Mouse (Mus musculus) mouse embryonic stem cell (cell line): ENCODE data around the gene Braf.
"Not testable (repeated sequence)": the region's sequence is repeated elsewhere in the genome, so short reads cannot be mapped to it uniquely, and the experiment has no call there.

Source experiments
- in situ Hi-C, 2 experiments: fragments of 300-500 bp; cut with MboI; formaldehyde crosslinking; loops; 1 replicate in 1 of 2; 3 replicates in 1 of 2; pipeline ENCODE4 v1.14.3; 2019 to 2020; ENCODE audit warnings: low sequenced_read_pairs in 2 of 2, low pct_unique_long_range_greater_than_20kb in 1 of 2, mixed read lengths in 1 of 2; ENCODE audit not compliant: unreplicated experiment in 1 of 2

The Braf gene

GRCm38 (mm10) chr6:39724866-39725711 is at the start of gene Braf:
Braf (minus strand) TSS chr6:39725463.
- in situ Hi-C loops = no loop called here

- in situ Hi-C loops = loop anchor here in 1 of 2 experiments (25.0 kb wide), 1 partner anchor 188 kb away; the partner anchor contains the start of genes Gm42420 and Ndufb2
These were observed 49.8 kb upstream of the Braf start for GRCm38 (mm10) chr6:39775029-39775428.

- in situ Hi-C loops = no loop called here
These were observed 32.0 kb upstream of the Braf start for GRCm38 (mm10) chr6:39757229-39757628.

GRCm38 (mm10) chr6:39749881-39750280 is 24.6 kb upstream of the Braf start:
- in situ Hi-C loops = no loop called here

- in situ Hi-C loops = no loop called here
These were observed 21.8 kb upstream of the Braf start for GRCm38 (mm10) chr6:39747094-39747493.

- in situ Hi-C loops = no loop called here
These were observed 20.2 kb upstream of the Braf start for GRCm38 (mm10) chr6:39745456-39745855.

- in situ Hi-C loops = not testable (repeated sequence)
These were observed 14.4 kb upstream of the Braf start for GRCm38 (mm10) chr6:39739698-39740097.

GRCm38 (mm10) chr6:39728095-39728494 is 2.8 kb upstream of the Braf start:
- in situ Hi-C loops = no loop called here

GRCm38 (mm10) chr6:39726149-39726548 is 886 bp upstream of the Braf start:
- in situ Hi-C loops = no loop called here

- in situ Hi-C loops = no loop called here
These were observed 759 bp downstream of the Braf start for GRCm38 (mm10) chr6:39724542-39724865.

GRCm38 (mm10) chr6:39724071-39724470 is 1.2 kb downstream of the Braf start:
- in situ Hi-C loops = no loop called here

GRCm38 (mm10) chr6:39718567-39718966 is 6.7 kb downstream of the Braf start:
- in situ Hi-C loops = no loop called here

- in situ Hi-C loops = no loop called here
These were observed 8.2 kb downstream of the Braf start for GRCm38 (mm10) chr6:39717049-39717448.

- in situ Hi-C loops = no loop called here
These were observed 10.9 kb downstream of the Braf start for GRCm38 (mm10) chr6:39714341-39714740.

GRCm38 (mm10) chr6:39713399-39713798 is 11.9 kb downstream of the Braf start:
- in situ Hi-C loops = no loop called here

- in situ Hi-C loops = no loop called here
These were observed 19.6 kb downstream of the Braf start for GRCm38 (mm10) chr6:39705625-39706024.

- in situ Hi-C loops = no loop called here
These were observed 32.1 kb downstream of the Braf start for GRCm38 (mm10) chr6:39693126-39693525.

GRCm38 (mm10) chr6:39686839-39687238 is 38.4 kb downstream of the Braf start:
- in situ Hi-C loops = not testable (repeated sequence)

GRCm38 (mm10) chr6:39681795-39682194 is 43.5 kb downstream of the Braf start:
- in situ Hi-C loops = no loop called here

- in situ Hi-C loops = no loop called here
These were observed 44.7 kb downstream of the Braf start for GRCm38 (mm10) chr6:39680524-39680923.
